Mouse (Mus musculus) lung, postnatal 4 days (tissue): ENCODE data around the gene 1110032A03Rik.

Experiments used
- DNase-seq, 2 experiments: peaks; one replicate each; pipeline ENCODE4 v3.0.0; 2021

The 1110032A03Rik gene

GRCm38 (mm10) chr9:50770011-50770410 is 5.3 kb downstream of the 1110032A03Rik start:
- no peak for DNase-seq

GRCm38 (mm10) chr9:50768107-50769002 is 7.0 kb downstream of the 1110032A03Rik start, which contains the start of gene Fdxacb1:
Gene Fdxacb1 (plus strand): TSS chr9:50768236.
- peak; percentile 97 to 98 for DNase-seq

- no peak for DNase-seq
Observed at GRCm38 (mm10) chr9:50767531-50768106, 7.7 kb downstream of the 1110032A03Rik start.

GRCm38 (mm10) chr9:50763331-50763730 is 12.0 kb downstream of the 1110032A03Rik start:
- peak in 1 of 2 experiments; percentile 35 for DNase-seq

- no peak for DNase-seq
Observed at GRCm38 (mm10) chr9:50761520-50762243, 13.6 kb downstream of the 1110032A03Rik start.

GRCm38 (mm10) chr9:50756711-50757110 is 18.6 kb downstream of the 1110032A03Rik start:
- no peak for DNase-seq

- DNase-seq = no peak
Observed at GRCm38 (mm10) chr9:50753947-50754346, 21.4 kb downstream of the 1110032A03Rik start.

GRCm38 (mm10) chr9:50752784-50753615 is 22.3 kb downstream of the 1110032A03Rik start:
- DNase-seq = peak; percentile 83 to 93

- peak; percentile 51 to 64 for DNase-seq
Observed at GRCm38 (mm10) chr9:50752054-50752602, 23.2 kb downstream of the 1110032A03Rik start, which contains the start of gene Hspb2. Gene Hspb2 (minus strand): TSS chr9:50752354.

GRCm38 (mm10) chr9:50751323-50751722 is 24.0 kb downstream of the 1110032A03Rik start, which contains the start of gene Cryab:
Gene Cryab (plus strand): TSS chr9:50751325.
- DNase-seq = peak in 1 of 2 experiments; percentile 29

- DNase-seq = no peak
Observed at GRCm38 (mm10) chr9:50750706-50751105, 24.6 kb downstream of the 1110032A03Rik start.

- DNase-seq = peak; percentile 67 to 74
Observed at GRCm38 (mm10) chr9:50746214-50746677, 29.1 kb downstream of the 1110032A03Rik start, which contains the start of gene 2310030G06Rik. Gene 2310030G06Rik (minus strand): TSS chr9:50746536.

GRCm38 (mm10) chr9:50745806-50746205 is 29.5 kb downstream of the 1110032A03Rik start:
- peak; percentile 38 to 42 for DNase-seq

- DNase-seq = no peak
Observed at GRCm38 (mm10) chr9:50742744-50743143, 32.6 kb downstream of the 1110032A03Rik start.

GRCm38 (mm10) chr9:50742261-50742660 is 33.1 kb downstream of the 1110032A03Rik start:
- DNase-seq = no peak

- no peak for DNase-seq
Observed at GRCm38 (mm10) chr9:50740867-50741784, 34.2 kb downstream of the 1110032A03Rik start.

GRCm38 (mm10) chr9:50738914-50739870 is 36.1 kb downstream of the 1110032A03Rik start, which contains the start of gene Dixdc1:
Gene Dixdc1 (minus strand): TSS chr9:50739517.
- peak; percentile 96 to 97 for DNase-seq

- DNase-seq = peak in 1 of 2 experiments; percentile 68
Observed at GRCm38 (mm10) chr9:50734989-50735388, 40.3 kb downstream of the 1110032A03Rik start.

- DNase-seq = no peak
Observed at GRCm38 (mm10) chr9:50732560-50732959, 42.8 kb downstream of the 1110032A03Rik start.
